Mouse (Mus musculus): Measurements from ENCODE around the gene Atp2b2. TPM values are rescaled to one million over a fixed set of nuclear protein-coding genes. Genes with fewer than 3 reads are reported as not detected.
"Not testable (repeated sequence)": the region's sequence is repeated elsewhere in the genome, so short reads cannot be mapped to it uniquely, and the experiment has no call there.

Gene Atp2b2
- total RNA-seq, 2 experiments from 2014 or later, result 324 to 330 TPM

- no peak for DNase-seq
These were observed 264.1 kb downstream of the Atp2b2 start for GRCm38 (mm10) chr6:113778229-113778753.

- DNase-seq, result peak; percentile 27 to 37
These were observed 273.6 kb downstream of the Atp2b2 start for GRCm38 (mm10) chr6:113768804-113769203.

GRCm38 (mm10) chr6:113761644-113762043 lies 280.8 kb downstream of the Atp2b2 start:
- peak in 1 of 2 experiments; percentile 41 for DNase-seq

- no peak for DNase-seq
These were observed 293.2 kb downstream of the Atp2b2 start for GRCm38 (mm10) chr6:113749119-113749685.

- DNase-seq, result no peak
These were observed 294.1 kb downstream of the Atp2b2 start for GRCm38 (mm10) chr6:113748351-113748750.

- no peak for DNase-seq
These were observed 295.1 kb downstream of the Atp2b2 start for GRCm38 (mm10) chr6:113747284-113747683.

- no peak for DNase-seq
These were observed 297.3 kb downstream of the Atp2b2 start for GRCm38 (mm10) chr6:113745117-113745516.

GRCm38 (mm10) chr6:113743111-113743510 lies 299.3 kb downstream of the Atp2b2 start:
- no peak for DNase-seq

GRCm38 (mm10) chr6:113742321-113742720 lies 300.1 kb downstream of the Atp2b2 start:
- DNase-seq, result no peak

- no peak for DNase-seq
These were observed 301.0 kb downstream of the Atp2b2 start for GRCm38 (mm10) chr6:113741425-113741824.

- DNase-seq, result peak; percentile 88
These were observed 301.9 kb downstream of the Atp2b2 start, which contains the start of gene Sec13 for GRCm38 (mm10) chr6:113740236-113741217. Gene Sec13 (minus strand): TSS chr6:113740743.

GRCm38 (mm10) chr6:113737318-113738046 lies 304.9 kb downstream of the Atp2b2 start:
- DNase-seq, result no peak

- DNase-seq, result no peak
These were observed 311.1 kb downstream of the Atp2b2 start for GRCm38 (mm10) chr6:113731296-113731695.

GRCm38 (mm10) chr6:113728181-113728580 lies 314.2 kb downstream of the Atp2b2 start:
- no peak for DNase-seq

- no peak for DNase-seq
These were observed 321.4 kb downstream of the Atp2b2 start for GRCm38 (mm10) chr6:113721061-113721460.

- DNase-seq, result no peak
These were observed 322.5 kb downstream of the Atp2b2 start, which contains the start of gene Ghrl for GRCm38 (mm10) chr6:113719878-113720277. Gene Ghrl (minus strand): TSS chr6:113719880.

- no peak for DNase-seq
These were observed 324.9 kb downstream of the Atp2b2 start for GRCm38 (mm10) chr6:113717541-113717940.

- no peak for DNase-seq
These were observed 327.6 kb downstream of the Atp2b2 start for GRCm38 (mm10) chr6:113714797-113715196.

- DNase-seq, result no peak
These were observed 328.1 kb downstream of the Atp2b2 start for GRCm38 (mm10) chr6:113714276-113714675.

- not testable (repeated sequence) for DNase-seq
These were observed 329.0 kb downstream of the Atp2b2 start for GRCm38 (mm10) chr6:113713389-113713788.

- no peak for DNase-seq
These were observed 329.7 kb downstream of the Atp2b2 start for GRCm38 (mm10) chr6:113712718-113713117.
